Mouse (Mus musculus): Measurements from ENCODE around the gene Itgav. TPM values are rescaled to one million over a fixed set of nuclear protein-coding genes. Genes with fewer than 3 reads are reported as not detected.
A peak's percentile ranks its signal among the peaks of the same experiment; 100 is the strongest.

Gene Itgav
- polyA plus RNA-seq, 1 experiment from 2014 or later, result 50.4 TPM

DNA sequence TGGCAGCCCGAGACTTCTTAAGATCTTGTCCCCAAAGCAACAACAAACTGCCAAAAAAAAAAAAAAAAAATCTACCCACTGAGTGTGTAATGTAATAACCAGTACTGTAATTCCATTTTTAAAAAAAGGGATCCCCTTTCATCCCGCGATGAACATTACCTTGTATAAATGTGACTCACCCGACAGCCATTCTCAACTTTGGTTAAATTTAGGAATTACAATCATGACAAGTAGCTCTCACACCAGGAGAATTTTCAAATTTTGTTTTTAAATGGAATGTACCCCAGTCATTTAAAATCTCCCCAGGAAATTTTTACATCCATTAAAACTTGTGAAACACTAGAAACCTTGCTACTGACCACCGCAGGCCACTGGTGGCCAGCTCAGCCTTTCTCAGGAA is 10.3 kb upstream of the Itgav start:
- Histone ChIP-seq H3K27ac (replicated peaks) (peak overlapping the region; percentile 53), H3K9me3 (no peaks in the 10 kb centered on the region), H3K9ac (no peak overlapping the region), H3K27me3 (replicated peaks) (0 out of 2 replicates have a peak, but pooled peaks cover 3% of the 10 kb centered on the region), H3K4me2 (no peak overlapping the region), H3K4me1 (peaks cover 20% of the 10 kb centered on the region), H3K4me3 (no peak overlapping the region), H3K36me3 (no peaks in the 10 kb centered on the region)
- WGBS, result 77% methylated on average over 5 of the region's 5 CpGs
- ATAC-seq (ENCODE audit: extremely low read depth, insufficient number of reproducible peaks, low FRiP score, low TSS enrichment), result no peak

DNA sequence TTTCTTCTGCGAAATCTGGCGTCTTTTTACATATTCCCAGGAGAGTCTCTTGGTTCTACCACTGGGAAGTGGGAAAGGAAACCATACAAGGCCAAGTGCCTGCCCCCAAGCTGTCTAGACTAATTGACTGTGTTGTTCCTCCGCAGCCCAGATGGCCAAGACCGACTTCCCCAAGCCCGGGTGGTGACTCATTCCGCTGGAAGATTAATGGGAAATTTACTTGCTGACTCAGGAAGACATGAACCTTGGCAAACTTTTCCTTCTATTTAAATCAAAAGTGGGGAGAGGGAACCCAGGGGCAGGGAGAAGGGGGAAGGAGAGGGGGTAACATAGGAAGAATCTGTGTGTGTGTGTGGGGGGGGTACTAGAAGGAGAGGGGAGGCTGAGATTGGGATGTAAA is 9.4 kb upstream of the Itgav start:
- H3K4me3 ChIP-seq, result no peak overlapping the region
- 0 out of 2 replicates have a peak, but pooled peaks cover 3% of the 10 kb centered on the region for H3K27me3 ChIP-seq (replicated peaks)
- H3K36me3 ChIP-seq, result no peaks in the 10 kb centered on the region
- peak overlapping the region; percentile 53; the same call in 1 of the 2 replicates for H3K27ac ChIP-seq (replicated peaks)
- no peaks in the 10 kb centered on the region for H3K9me3 ChIP-seq
- ATAC-seq (ENCODE audit: extremely low read depth, insufficient number of reproducible peaks, low FRiP score, low TSS enrichment), result peak; percentile 59; the same call in 1 of the 2 replicates
- no peak overlapping the region for H3K9ac ChIP-seq
- H3K4me1 ChIP-seq, result peaks cover 12% of the 10 kb centered on the region
- H3K4me2 ChIP-seq, result peak overlapping the region; percentile 16; the same call in 1 of the 2 replicates
- 23% methylated on average over 6 of the region's 6 CpGs for WGBS

DNA sequence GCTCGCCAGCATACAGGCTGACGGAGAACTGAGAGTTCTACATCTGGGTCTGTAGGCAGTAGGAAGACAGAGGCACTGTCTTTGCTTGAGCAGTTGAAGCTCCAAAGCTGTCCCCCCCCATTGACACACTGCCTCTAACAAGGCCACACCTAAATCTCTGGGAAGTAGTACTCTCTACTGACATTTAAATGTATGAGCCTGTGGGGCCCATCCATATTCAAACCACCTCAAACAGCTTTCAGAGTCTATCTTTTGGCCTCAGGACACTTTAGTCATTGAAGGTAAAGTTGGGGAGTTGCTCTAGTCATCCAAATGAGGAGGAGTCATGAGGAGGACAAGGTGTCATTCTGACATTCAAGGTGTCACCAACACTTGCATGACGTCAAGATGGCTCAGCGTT is 5.9 kb upstream of the Itgav start:
- Histone ChIP-seq H3K4me3 (no peak overlapping the region), H3K27ac (replicated peaks) (no peak overlapping the region), H3K36me3 (no peaks in the 10 kb centered on the region), H3K4me1 (peaks cover 14% of the 10 kb centered on the region), H3K4me2 (no peak overlapping the region), H3K9me3 (no peaks in the 10 kb centered on the region), H3K9ac (no peak overlapping the region), H3K27me3 (replicated peaks) (0 out of 2 replicates have a peak, but pooled peaks cover 3% of the 10 kb centered on the region)
- 80% methylated on average over 4 of the region's 4 CpGs for WGBS
- no peak for ATAC-seq (ENCODE audit: extremely low read depth, insufficient number of reproducible peaks, low FRiP score, low TSS enrichment)

DNA sequence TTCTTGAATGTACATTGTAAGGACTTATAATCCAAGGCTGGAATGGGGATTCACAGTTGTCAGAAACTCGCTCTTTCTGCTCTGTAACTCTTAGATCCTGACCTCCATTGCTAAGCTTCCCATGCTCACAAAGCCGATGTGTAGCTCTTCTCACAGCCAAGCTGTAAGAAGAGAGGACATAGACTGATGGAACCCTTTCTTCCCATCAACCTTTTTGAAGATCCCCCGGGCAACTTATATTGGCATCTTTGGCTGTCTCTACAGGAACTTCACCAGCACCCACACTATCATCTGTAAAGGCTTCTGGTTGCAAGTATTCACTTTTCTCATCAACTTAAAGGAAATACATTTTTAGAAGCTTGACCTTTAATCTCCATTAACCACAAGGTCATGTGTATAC is 2.6 kb upstream of the Itgav start:
- ATAC-seq (ENCODE audit: extremely low read depth, insufficient number of reproducible peaks, low FRiP score, low TSS enrichment), result no peak
- no peaks in the 10 kb centered on the region for H3K9me3 ChIP-seq
- WGBS, result 84% methylated on average over 3 of the region's 3 CpGs

DNA sequence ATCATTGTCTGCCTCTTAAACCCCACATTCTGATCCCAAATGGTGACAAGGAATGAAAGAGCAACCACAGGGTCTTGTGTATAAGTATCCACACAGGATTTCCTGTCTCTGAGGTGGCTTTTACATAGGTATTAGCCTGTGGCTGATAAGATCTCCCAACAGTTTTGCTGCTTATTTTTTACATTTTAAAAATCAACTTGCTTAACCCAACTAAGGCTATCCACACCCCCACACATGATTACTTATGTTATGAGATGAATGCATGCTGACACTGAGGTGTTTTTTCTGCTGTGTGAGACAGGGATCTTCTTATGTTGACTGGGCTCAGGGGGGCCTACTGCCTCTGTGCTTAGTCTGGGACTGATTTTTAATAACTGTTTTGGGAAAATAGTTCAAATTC is 1.3 kb upstream of the Itgav start:
- no peak overlapping the region for H3K9ac ChIP-seq
- no peak overlapping the region for H3K4me3 ChIP-seq
- peaks cover 28% of the 10 kb centered on the region for H3K4me1 ChIP-seq
- peak overlapping the region; percentile 74 for H3K4me2 ChIP-seq
- no peaks in the 10 kb centered on the region for H3K27me3 ChIP-seq (replicated peaks)
- H3K36me3 ChIP-seq, result no peaks in the 10 kb centered on the region
- no peaks in the 10 kb centered on the region for H3K9me3 ChIP-seq
- ATAC-seq (ENCODE audit: extremely low read depth, insufficient number of reproducible peaks, low FRiP score, low TSS enrichment), result no peak
- peak overlapping the region; percentile 97; the same call in 1 of the 2 replicates for H3K27ac ChIP-seq (replicated peaks)

More for the DNA sequence above, 2.6 kb upstream of the Itgav start:
- Histone ChIP-seq H3K4me1 (peaks cover 26% of the 10 kb centered on the region), H3K9ac (no peak overlapping the region), H3K27me3 (replicated peaks) (0 out of 2 replicates have a peak, but pooled peaks cover 2% of the 10 kb centered on the region), H3K4me3 (no peak overlapping the region), H3K36me3 (no peaks in the 10 kb centered on the region), H3K27ac (replicated peaks) (no peak overlapping the region), H3K4me2 (no peak overlapping the region)

DNA sequence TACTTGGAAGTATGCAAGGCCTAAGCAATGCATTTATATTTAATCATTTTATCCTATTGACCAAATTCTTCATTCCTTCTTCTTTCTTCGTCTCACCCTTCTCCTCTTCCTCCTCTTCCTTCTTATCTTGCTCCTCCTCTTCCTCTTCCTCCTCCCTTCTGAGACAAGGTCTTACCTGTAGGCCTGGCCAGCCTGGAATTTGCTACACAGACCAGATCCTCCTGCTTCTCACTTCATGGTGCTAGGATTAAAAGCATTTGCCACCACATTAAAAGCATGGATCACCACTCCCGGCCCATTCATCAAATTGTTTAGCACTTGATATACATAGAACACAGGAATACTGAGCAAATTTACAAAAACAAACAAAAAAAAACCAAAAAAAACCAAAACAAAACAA is 851 bp upstream of the Itgav start:
- peak overlapping the region; percentile 98 for H3K9ac ChIP-seq
- peaks cover 32% of the 10 kb centered on the region for H3K4me1 ChIP-seq
- no peaks in the 10 kb centered on the region for H3K36me3 ChIP-seq
- no peaks in the 10 kb centered on the region for H3K27me3 ChIP-seq (replicated peaks)
- no peak for ATAC-seq (ENCODE audit: extremely low read depth, insufficient number of reproducible peaks, low FRiP score, low TSS enrichment)
- H3K4me2 ChIP-seq, result peak overlapping the region; percentile 74
- peak overlapping the region; percentile 88 for H3K4me3 ChIP-seq
- WGBS, result 35% methylated on average over 2 of the region's 2 CpGs
- peak overlapping the region; percentile 97 for H3K27ac ChIP-seq (replicated peaks)
- no peaks in the 10 kb centered on the region for H3K9me3 ChIP-seq

DNA sequence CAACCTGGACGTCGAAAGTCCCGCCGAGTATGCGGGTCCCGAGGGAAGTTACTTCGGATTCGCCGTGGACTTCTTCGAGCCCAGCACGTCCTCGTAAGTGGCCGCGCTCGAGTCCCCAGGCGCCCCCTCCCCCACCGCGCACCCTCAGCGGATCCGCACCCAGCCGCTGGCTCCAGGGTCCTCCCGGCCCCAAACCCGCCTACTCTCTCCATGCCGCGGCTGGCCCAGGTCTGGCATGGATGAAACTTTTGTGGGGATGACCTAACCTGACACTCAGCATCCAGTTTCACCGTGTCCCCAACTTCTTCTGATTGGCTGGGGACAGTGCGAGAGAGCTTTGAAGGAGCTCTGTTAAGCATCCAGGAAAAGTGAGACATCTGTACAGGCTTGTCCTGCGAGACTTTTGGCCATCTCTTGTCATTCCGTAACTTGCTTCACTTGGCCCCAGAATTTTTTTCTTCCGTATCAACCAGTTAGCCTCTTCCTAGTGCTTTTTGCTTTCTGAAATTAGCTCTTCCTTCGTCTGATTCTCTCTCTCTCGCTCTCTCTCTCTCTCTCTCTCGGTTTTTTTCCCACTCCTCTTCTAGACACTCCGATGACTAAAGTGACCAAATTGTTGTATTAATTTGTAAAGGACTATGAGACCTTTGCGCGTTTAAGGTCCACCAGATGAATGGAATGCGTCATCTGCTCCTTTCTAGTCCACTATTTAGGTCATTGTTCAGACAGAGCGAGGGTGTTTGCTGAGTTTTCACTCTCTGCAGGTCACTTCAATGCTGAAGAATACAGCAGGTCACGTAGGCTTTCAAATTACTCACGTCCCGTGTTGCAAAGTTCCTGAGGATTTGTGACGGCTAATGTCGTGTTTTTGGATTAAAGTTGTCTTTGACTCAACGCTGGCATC is 882 bp downstream of the Itgav start:
- H3K4me1 ChIP-seq, result peaks cover 49% of the 10 kb centered on the region
- H3K27ac ChIP-seq (replicated peaks), result peak overlapping the region; percentile 97
- no peaks in the 10 kb centered on the region for H3K27me3 ChIP-seq (replicated peaks)
- peak overlapping the region; percentile 98 for H3K9ac ChIP-seq
- no peaks in the 10 kb centered on the region for H3K9me3 ChIP-seq
- H3K4me2 ChIP-seq, result peak overlapping the region; percentile 74
- peak overlapping the region; percentile 88 for H3K4me3 ChIP-seq
- no peaks in the 10 kb centered on the region for H3K36me3 ChIP-seq
- 4% methylated on average over 44 of the region's 44 CpGs for WGBS
- peak; percentile 45; the same call in 1 of the 2 replicates for ATAC-seq (ENCODE audit: extremely low read depth, insufficient number of reproducible peaks, low FRiP score, low TSS enrichment)

DNA sequence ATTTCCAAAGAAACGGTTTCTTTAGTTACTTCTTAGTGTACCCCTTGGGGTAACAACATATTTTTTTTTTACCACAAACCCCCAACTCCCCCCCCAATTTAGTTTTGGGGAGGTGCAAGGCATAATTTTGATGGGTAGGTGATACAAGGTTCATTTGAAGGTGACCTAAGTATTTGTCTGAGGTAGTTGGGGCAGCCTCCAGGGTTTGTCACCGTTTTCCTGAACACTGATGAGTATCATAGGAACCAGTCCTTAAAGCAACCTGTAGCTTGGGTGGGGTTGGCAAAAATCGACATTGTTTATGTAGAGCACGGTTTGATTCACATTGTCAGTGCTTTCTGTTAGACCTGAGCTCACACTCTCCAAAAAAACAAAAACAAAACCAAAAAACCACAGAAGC is 1.6 kb downstream of the Itgav start:
- no peaks in the 10 kb centered on the region for H3K9me3 ChIP-seq
- peaks cover 3% of the 10 kb centered on the region for H3K36me3 ChIP-seq
- H3K4me3 ChIP-seq, result peak overlapping the region; percentile 88
- no peak for ATAC-seq (ENCODE audit: extremely low read depth, insufficient number of reproducible peaks, low FRiP score, low TSS enrichment)
- H3K4me1 ChIP-seq, result peaks cover 51% of the 10 kb centered on the region
- WGBS, result 57% methylated on average over 4 of the region's 4 CpGs
- H3K27ac ChIP-seq (replicated peaks), result no peak overlapping the region
- H3K4me2 ChIP-seq, result peak overlapping the region; percentile 74
- peak overlapping the region; percentile 98 for H3K9ac ChIP-seq
- H3K27me3 ChIP-seq (replicated peaks), result no peaks in the 10 kb centered on the region

DNA sequence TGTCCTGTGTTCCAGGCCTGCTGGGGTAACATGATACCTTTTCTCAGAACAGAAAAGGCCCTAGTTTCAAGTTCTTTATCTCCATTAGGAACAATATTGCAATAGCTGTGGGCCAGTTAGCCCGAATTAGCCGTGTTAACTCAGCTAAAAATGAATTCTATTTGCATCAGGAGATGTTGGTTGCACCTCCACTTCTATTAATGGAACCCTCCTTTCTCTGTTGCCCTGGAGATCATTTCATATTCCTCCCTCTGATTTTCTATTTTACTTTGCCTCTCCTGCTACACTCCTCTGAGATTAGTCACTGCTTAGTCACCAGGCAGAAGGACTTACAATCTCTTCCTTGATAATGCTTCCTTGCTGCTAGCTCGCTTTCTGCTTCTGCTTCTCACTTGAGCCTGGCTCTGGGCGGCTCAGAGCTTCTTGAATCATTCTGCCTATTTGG is 4.1 kb downstream of the Itgav start:
- H3K9ac ChIP-seq, result no peak overlapping the region
- H3K4me2 ChIP-seq, result 0 out of 2 replicates have a peak overlapping the region, but pooled peaks have one; percentile 16
- H3K4me3 ChIP-seq, result no peak overlapping the region
- H3K27me3 ChIP-seq (replicated peaks), result no peaks in the 10 kb centered on the region; the same call in 1 of the 2 replicates
- H3K9me3 ChIP-seq, result no peaks in the 10 kb centered on the region
- H3K36me3 ChIP-seq, result peaks cover 5% of the 10 kb centered on the region
- peak overlapping the region; percentile 59 for H3K27ac ChIP-seq (replicated peaks)
- ATAC-seq (ENCODE audit: extremely low read depth, insufficient number of reproducible peaks, low FRiP score, low TSS enrichment), result no peak
- WGBS, result 36% methylated on average over 4 of the region's 4 CpGs
- H3K4me1 ChIP-seq, result peaks cover 54% of the 10 kb centered on the region

DNA sequence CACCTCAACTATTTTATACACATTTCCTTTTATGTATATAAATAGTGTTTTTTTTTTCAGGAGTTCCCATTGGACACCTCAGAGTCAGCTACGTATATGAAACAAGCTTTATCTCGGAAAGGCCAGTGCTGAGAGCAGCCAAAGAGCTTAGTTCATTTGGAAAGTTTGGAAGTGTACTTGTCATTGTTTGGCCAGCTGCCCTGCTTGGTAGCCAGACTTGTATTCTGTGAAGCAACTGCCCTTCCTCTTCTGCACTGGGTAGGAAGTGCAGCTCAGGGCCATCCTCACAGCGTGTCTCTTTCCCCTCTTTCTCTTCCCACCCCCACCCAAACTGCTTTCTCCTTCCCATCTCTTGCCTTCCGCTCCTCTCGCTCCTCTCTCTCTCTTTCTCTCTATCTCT is 5.1 kb downstream of the Itgav start:
- peak; percentile 28; the same call in 1 of the 2 replicates for ATAC-seq (ENCODE audit: extremely low read depth, insufficient number of reproducible peaks, low FRiP score, low TSS enrichment)
- H3K4me1 ChIP-seq, result peaks cover 54% of the 10 kb centered on the region
- WGBS, result 35% methylated on average over 5 of the region's 5 CpGs
- H3K27ac ChIP-seq (replicated peaks), result peak overlapping the region; percentile 59
- peaks cover 5% of the 10 kb centered on the region for H3K36me3 ChIP-seq
- no peaks in the 10 kb centered on the region for H3K9me3 ChIP-seq
- H3K4me2 ChIP-seq, result peak overlapping the region; percentile 32
- peak overlapping the region; percentile 13; the same call in 1 of the 2 replicates for H3K9ac ChIP-seq
- H3K4me3 ChIP-seq, result no peak overlapping the region
- H3K27me3 ChIP-seq (replicated peaks), result no peaks in the 10 kb centered on the region; the same call in 1 of the 2 replicates

DNA sequence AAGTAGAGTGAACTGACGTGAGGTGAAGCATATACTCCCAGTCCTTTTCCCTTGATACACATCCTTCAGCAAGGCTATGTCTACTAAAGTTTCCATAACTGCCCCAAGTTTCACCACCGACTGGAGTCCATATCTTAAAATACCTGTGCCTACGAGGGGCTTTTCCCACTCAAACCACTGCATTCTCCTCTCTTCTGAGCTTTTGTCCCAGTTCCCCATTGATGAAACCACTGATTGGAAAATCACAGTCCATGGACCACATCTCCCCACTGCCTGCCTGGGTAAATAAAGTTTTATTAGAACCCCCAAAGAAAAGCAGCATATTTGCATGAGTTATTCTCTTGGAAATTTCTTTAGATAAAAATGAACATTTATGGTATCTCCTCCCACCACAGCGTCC is 8.7 kb downstream of the Itgav start:
- Histone ChIP-seq H3K4me3 (no peak overlapping the region), H3K9me3 (no peaks in the 10 kb centered on the region), H3K9ac (no peak overlapping the region), H3K27me3 (replicated peaks) (no peaks in the 10 kb centered on the region; the same call in 1 of the 2 replicates), H3K4me2 (no peak overlapping the region), H3K36me3 (peaks cover 17% of the 10 kb centered on the region), H3K4me1 (peaks cover 46% of the 10 kb centered on the region), H3K27ac (replicated peaks) (no peak overlapping the region)
- no peak for ATAC-seq (ENCODE audit: extremely low read depth, insufficient number of reproducible peaks, low FRiP score, low TSS enrichment)
- 81% methylated on average over 4 of the region's 4 CpGs for WGBS

Data from heart, embryonic 13.5 days (tissue).